Comparison of ENCODE assay signal across 15 mouse cellular contexts in genomic region chr11:19160227-19160626, GRCm38 (mm10).
"Had no signal": no experiment of that assay in that cellular context is flagged by ENCODE, and none has a peak within 500 bp of the region (broad histone marks: within the 10 kb centered on the region; RNA-seq: fewer than 3 reads in every experiment).

No protein-coding gene starts in this region.

- H3K4me2 ChIP-seq: limb, embryonic 15.5 days; liver, embryonic 12.5 days; lung, embryonic 14.5 days; midbrain, embryonic 12.5 days; stomach, embryonic 15.5 days had no signal

- H3K27me3 ChIP-seq: liver, embryonic 12.5 days; midbrain, embryonic 12.5 days; stomach, embryonic 15.5 days had no signal

- H3K27ac ChIP-seq: kidney, postnatal 0 days; limb, embryonic 15.5 days; liver, embryonic 12.5 days; midbrain, embryonic 12.5 days; stomach, embryonic 15.5 days had no signal

- H3K9ac ChIP-seq: limb, embryonic 15.5 days; liver, embryonic 12.5 days; lung, embryonic 14.5 days; midbrain, embryonic 12.5 days; stomach, embryonic 15.5 days had no signal

- H3K4me1 ChIP-seq: limb, embryonic 15.5 days; liver, embryonic 12.5 days; stomach, embryonic 15.5 days had no signal

- ATAC-seq: liver, embryonic 12.5 days had no signal

- DNase-seq: kidney, adult 9 months; kidney, postnatal 36 days; layer of hippocampus, adult 9-11 months; layer of hippocampus, postnatal 36 days; lung, embryonic 14.5 days; lung, postnatal 10 days; lung, postnatal 4 days; right cerebral cortex, postnatal 14 days; thymus, adult 2 months; thymus, postnatal 25 days had no signal

- H3K36me3 ChIP-seq: limb, embryonic 15.5 days; liver, embryonic 12.5 days; midbrain, embryonic 12.5 days; stomach, embryonic 15.5 days had no signal

- H3K9me3 ChIP-seq: limb, embryonic 15.5 days; liver, embryonic 12.5 days; midbrain, embryonic 12.5 days; stomach, embryonic 15.5 days had no signal

- H3K4me3 ChIP-seq: limb, embryonic 15.5 days; liver, embryonic 12.5 days; midbrain, embryonic 12.5 days; stomach, embryonic 15.5 days had no signal
